Mouse (Mus musculus): Measurements from ENCODE around the gene Rere. TPM values are rescaled to one million over a fixed set of nuclear protein-coding genes. Genes with fewer than 3 reads are reported as not detected.
"Not testable (repeated sequence)": the region's sequence is repeated elsewhere in the genome, so short reads cannot be mapped to it uniquely, and the experiment has no call there.

Gene Rere
- polyA plus RNA-seq, 1 experiment from 2014 or later: 26.1 TPM

- no peaks in the 10 kb centered on the region for H3K36me3 ChIP-seq (ENCODE audit: poor library complexity, severe bottlenecking)
- H3K4me2 ChIP-seq: no peak overlapping the region
- 71% methylated on average over 4 of the region's 4 CpGs for WGBS
- no peak overlapping the region for H3K27ac ChIP-seq
- no peak overlapping the region for H3K9ac ChIP-seq
- H3K9me3 ChIP-seq (replicated peaks): no peaks in the 10 kb centered on the region
- H3K4me1 ChIP-seq: peaks cover 28% of the 10 kb centered on the region
- H3K27me3 ChIP-seq: no peaks in the 10 kb centered on the region
- no peak overlapping the region for H3K4me3 ChIP-seq
- ATAC-seq: no peak
Measured at GRCm38 (mm10) chr4:150591602-150592001, 310.2 kb downstream of the Rere start.

GRCm38 (mm10) chr4:150592087-150592486, 310.6 kb downstream of the Rere start:
- Histone ChIP-seq H3K27me3 (no peaks in the 10 kb centered on the region), H3K27ac (no peak overlapping the region), H3K36me3 (ENCODE audit: poor library complexity, severe bottlenecking) (no peaks in the 10 kb centered on the region), H3K4me3 (no peak overlapping the region), H3K9me3 (replicated peaks) (no peaks in the 10 kb centered on the region), H3K4me1 (peaks cover 28% of the 10 kb centered on the region), H3K9ac (no peak overlapping the region), H3K4me2 (no peak overlapping the region)
- ATAC-seq: no peak
- 90% methylated on average over 6 of the region's 6 CpGs for WGBS

- H3K4me3 ChIP-seq: no peak overlapping the region
- peaks cover 28% of the 10 kb centered on the region for H3K4me1 ChIP-seq
- H3K9me3 ChIP-seq (replicated peaks): no peaks in the 10 kb centered on the region
- H3K27me3 ChIP-seq: no peaks in the 10 kb centered on the region
- no peak overlapping the region for H3K9ac ChIP-seq
- H3K36me3 ChIP-seq (ENCODE audit: poor library complexity, severe bottlenecking): no peaks in the 10 kb centered on the region
- no peak overlapping the region for H3K27ac ChIP-seq
- 87% methylated on average over 4 of the region's 4 CpGs for WGBS
- ATAC-seq: no peak
- no peak overlapping the region for H3K4me2 ChIP-seq
Measured at GRCm38 (mm10) chr4:150593473-150594217, 312.2 kb downstream of the Rere start.

- H3K4me2 ChIP-seq: no peak overlapping the region
- WGBS: 94% methylated on average over 4 of the region's 4 CpGs
- H3K36me3 ChIP-seq (ENCODE audit: poor library complexity, severe bottlenecking): no peaks in the 10 kb centered on the region
- peaks cover 33% of the 10 kb centered on the region for H3K4me1 ChIP-seq
- no peak overlapping the region for H3K9ac ChIP-seq
- no peaks in the 10 kb centered on the region for H3K9me3 ChIP-seq (replicated peaks)
- no peaks in the 10 kb centered on the region for H3K27me3 ChIP-seq
- H3K27ac ChIP-seq: no peak overlapping the region
- H3K4me3 ChIP-seq: no peak overlapping the region
- no peak for ATAC-seq
Measured at GRCm38 (mm10) chr4:150594298-150594829, 312.9 kb downstream of the Rere start.

GRCm38 (mm10) chr4:150595071-150595470, 313.6 kb downstream of the Rere start:
- WGBS: 86% methylated on average over 3 of the region's 3 CpGs
- Histone ChIP-seq H3K9ac (no peak overlapping the region), H3K4me3 (no peak overlapping the region), H3K27me3 (no peaks in the 10 kb centered on the region), H3K9me3 (replicated peaks) (no peaks in the 10 kb centered on the region), H3K36me3 (ENCODE audit: poor library complexity, severe bottlenecking) (no peaks in the 10 kb centered on the region), H3K27ac (no peak overlapping the region), H3K4me2 (no peak overlapping the region), H3K4me1 (peaks cover 36% of the 10 kb centered on the region)
- ATAC-seq: no peak

- no peak for ATAC-seq
- Histone ChIP-seq H3K9ac (no peak overlapping the region), H3K4me2 (no peak overlapping the region), H3K36me3 (ENCODE audit: poor library complexity, severe bottlenecking) (no peaks in the 10 kb centered on the region), H3K4me1 (peaks cover 27% of the 10 kb centered on the region), H3K27ac (no peak overlapping the region), H3K27me3 (no peaks in the 10 kb centered on the region), H3K9me3 (replicated peaks) (no peaks in the 10 kb centered on the region), H3K4me3 (no peak overlapping the region)
- WGBS: 86% methylated on average over 5 of the region's 5 CpGs
Measured at GRCm38 (mm10) chr4:150595991-150596390, 314.5 kb downstream of the Rere start.

- no peaks in the 10 kb centered on the region for H3K9me3 ChIP-seq (replicated peaks)
- peak; percentile 30; the same call in 1 of the 2 replicates for ATAC-seq
- no peaks in the 10 kb centered on the region for H3K36me3 ChIP-seq (ENCODE audit: poor library complexity, severe bottlenecking)
- H3K4me2 ChIP-seq: no peak overlapping the region
- no peak overlapping the region for H3K27ac ChIP-seq
- no peaks in the 10 kb centered on the region for H3K27me3 ChIP-seq
- H3K9ac ChIP-seq: no peak overlapping the region
- peaks cover 21% of the 10 kb centered on the region for H3K4me1 ChIP-seq
- no peak overlapping the region for H3K4me3 ChIP-seq
- 79% methylated on average over 1 of the region's 1 CpGs for WGBS
Measured at GRCm38 (mm10) chr4:150598686-150599085, 317.2 kb downstream of the Rere start.

GRCm38 (mm10) chr4:150599119-150599992, 317.9 kb downstream of the Rere start:
- H3K36me3 ChIP-seq (ENCODE audit: poor library complexity, severe bottlenecking): no peaks in the 10 kb centered on the region
- WGBS: 76% methylated on average over 3 of the region's 3 CpGs
- H3K4me2 ChIP-seq: no peak overlapping the region
- H3K4me1 ChIP-seq: peaks cover 21% of the 10 kb centered on the region
- H3K4me3 ChIP-seq: no peak overlapping the region
- ATAC-seq: no peak
- no peaks in the 10 kb centered on the region for H3K27me3 ChIP-seq
- H3K27ac ChIP-seq: no peak overlapping the region
- H3K9ac ChIP-seq: no peak overlapping the region
- H3K9me3 ChIP-seq (replicated peaks): no peaks in the 10 kb centered on the region

GRCm38 (mm10) chr4:150600503-150600902, 319.1 kb downstream of the Rere start:
- H3K9me3 ChIP-seq (replicated peaks); H3K4me2 ChIP-seq; H3K36me3 ChIP-seq (ENCODE audit: poor library complexity, severe bottlenecking); ATAC-seq; H3K27me3 ChIP-seq; H3K27ac ChIP-seq; H3K4me3 ChIP-seq; H3K9ac ChIP-seq: not testable (repeated sequence)
- H3K4me1 ChIP-seq: peaks cover 26% of the 10 kb centered on the region
- 94% methylated on average over 2 of the region's 2 CpGs for WGBS

- no peak overlapping the region for H3K4me3 ChIP-seq
- ATAC-seq: no peak
- no peak overlapping the region for H3K27ac ChIP-seq
- H3K36me3 ChIP-seq (ENCODE audit: poor library complexity, severe bottlenecking): no peaks in the 10 kb centered on the region
- no peaks in the 10 kb centered on the region for H3K9me3 ChIP-seq (replicated peaks)
- no peak overlapping the region for H3K4me2 ChIP-seq
- 53% methylated on average over 10 of the region's 10 CpGs for WGBS
- peaks cover 36% of the 10 kb centered on the region for H3K4me1 ChIP-seq
- no peak overlapping the region for H3K9ac ChIP-seq
- H3K27me3 ChIP-seq: no peaks in the 10 kb centered on the region
Measured at GRCm38 (mm10) chr4:150601489-150601888, 320.0 kb downstream of the Rere start.

- Histone ChIP-seq H3K36me3 (ENCODE audit: poor library complexity, severe bottlenecking) (no peaks in the 10 kb centered on the region), H3K9ac (no peak overlapping the region), H3K4me2 (no peak overlapping the region), H3K4me3 (no peak overlapping the region), H3K27ac (no peak overlapping the region), H3K27me3 (no peaks in the 10 kb centered on the region), H3K9me3 (replicated peaks) (no peaks in the 10 kb centered on the region), H3K4me1 (peaks cover 45% of the 10 kb centered on the region)
- 100% methylated on average over 1 of the region's 1 CpGs for WGBS
- ATAC-seq: no peak
Measured at GRCm38 (mm10) chr4:150603366-150604061, 322.1 kb downstream of the Rere start.
